Mouse (Mus musculus): ENCODE results near the gene Med4. TPM values are rescaled to one million over a fixed set of nuclear protein-coding genes. Genes with fewer than 3 reads are reported as not detected.
"Not testable (repeated sequence)": the region's sequence is repeated elsewhere in the genome, so short reads cannot be mapped to it uniquely, and the experiment has no call there.

Gene Med4
- polyA plus RNA-seq, 1 experiment from 2014 or later: 104 TPM

GRCm38 (mm10) chr14:73502591-73503184 is 7.1 kb upstream of the Med4 start:
- Histone ChIP-seq H3K4me3 (no peak overlapping the region), H3K4me2 (replicated peaks) (no peak overlapping the region), H3K27me3 (no peaks in the 10 kb centered on the region), H3K9ac (no peak overlapping the region), H3K9me3 (no peaks in the 10 kb centered on the region), H3K36me3 (no peaks in the 10 kb centered on the region), H3K4me1 (peaks cover 11% of the 10 kb centered on the region), H3K27ac (peak overlapping the region; percentile 50; the same call in 1 of the 2 replicates)
- 40% methylated on average over 7 of the region's 7 CpGs for WGBS
- no peak for ATAC-seq (ENCODE audit: insufficient number of reproducible peaks, insufficient read depth, low FRiP score, low TSS enrichment)

DNA sequence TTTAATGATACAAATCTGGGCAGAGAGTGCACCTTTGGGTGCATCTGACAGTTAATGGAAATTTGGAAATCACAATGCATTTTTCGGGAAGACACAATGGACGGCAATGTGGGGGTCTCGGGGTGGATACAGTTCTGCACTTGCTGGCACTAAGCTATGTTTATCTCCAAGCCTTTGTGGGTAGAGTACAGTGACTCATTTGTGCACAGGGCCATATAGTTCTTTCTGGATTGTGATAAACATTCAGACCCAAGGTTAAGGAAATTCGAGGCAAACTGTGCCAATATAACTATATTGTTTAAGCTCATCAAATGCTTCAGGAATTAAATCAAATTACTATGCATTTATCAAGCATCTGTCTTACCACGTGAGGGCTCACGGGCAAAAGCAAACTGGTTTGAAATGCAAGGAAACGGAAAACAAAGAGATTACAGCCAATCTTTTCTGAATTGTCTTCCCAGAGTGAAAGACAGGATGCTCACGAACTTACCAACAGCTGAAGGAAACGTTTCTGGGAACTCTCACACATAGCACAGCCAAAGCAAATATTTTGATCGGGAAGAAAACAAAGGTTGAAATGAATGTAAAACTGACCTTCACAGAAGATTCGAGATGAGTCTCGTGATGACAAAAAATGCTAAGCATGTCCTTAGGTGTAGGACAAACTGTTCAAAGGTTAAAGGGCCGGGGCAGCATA is 6.4 kb upstream of the Med4 start:
- peaks cover 11% of the 10 kb centered on the region for H3K4me1 ChIP-seq
- no peaks in the 10 kb centered on the region for H3K9me3 ChIP-seq
- no peaks in the 10 kb centered on the region for H3K36me3 ChIP-seq
- ATAC-seq (ENCODE audit: insufficient number of reproducible peaks, insufficient read depth, low FRiP score, low TSS enrichment): no peak
- no peak overlapping the region for H3K4me3 ChIP-seq
- no peak overlapping the region for H3K9ac ChIP-seq
- 56% methylated on average over 13 of the region's 13 CpGs for WGBS
- no peaks in the 10 kb centered on the region for H3K27me3 ChIP-seq
- no peak overlapping the region for H3K4me2 ChIP-seq (replicated peaks)
- peak overlapping the region; percentile 50 for H3K27ac ChIP-seq

DNA sequence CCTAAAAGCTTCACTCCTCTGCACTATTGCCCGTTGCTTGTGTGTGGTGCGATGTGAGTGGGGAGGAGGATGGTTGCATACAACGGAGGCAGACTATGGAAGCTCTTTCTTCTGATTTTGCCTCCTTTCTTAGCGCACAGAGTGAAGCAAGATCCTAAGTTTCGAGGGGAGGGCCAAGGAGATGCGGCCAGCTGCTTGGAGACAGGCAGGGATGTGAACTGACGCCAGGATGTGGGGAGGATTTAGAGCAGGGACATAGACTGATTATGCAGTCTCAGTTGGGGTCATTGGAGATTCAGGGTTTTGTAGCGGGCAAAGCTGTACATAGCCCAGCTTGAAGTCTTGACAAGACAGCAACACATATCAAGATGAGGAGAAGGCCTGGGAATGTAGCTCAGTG is 3.5 kb upstream of the Med4 start:
- Histone ChIP-seq H3K9me3 (no peaks in the 10 kb centered on the region), H3K36me3 (no peaks in the 10 kb centered on the region), H3K27me3 (no peaks in the 10 kb centered on the region), H3K4me2 (replicated peaks) (no peak overlapping the region), H3K9ac (no peak overlapping the region), H3K27ac (no peak overlapping the region), H3K4me3 (no peak overlapping the region), H3K4me1 (peaks cover 19% of the 10 kb centered on the region)
- ATAC-seq (ENCODE audit: insufficient number of reproducible peaks, insufficient read depth, low FRiP score, low TSS enrichment): no peak
- WGBS: 67% methylated on average over 8 of the region's 8 CpGs

- Histone ChIP-seq H3K9me3 (no peaks in the 10 kb centered on the region), H3K4me3 (no peak overlapping the region), H3K9ac (no peak overlapping the region), H3K27me3 (no peaks in the 10 kb centered on the region), H3K27ac (no peak overlapping the region), H3K4me2 (replicated peaks) (no peak overlapping the region), H3K4me1 (peaks cover 19% of the 10 kb centered on the region), H3K36me3 (peaks cover 4% of the 10 kb centered on the region; the same call in 1 of the 2 replicates)
- no peak for ATAC-seq (ENCODE audit: insufficient number of reproducible peaks, insufficient read depth, low FRiP score, low TSS enrichment)
- WGBS: 89% methylated on average over 15 of the region's 15 CpGs
Observed at GRCm38 (mm10) chr14:73507200-73507599, 2.6 kb upstream of the Med4 start.

DNA sequence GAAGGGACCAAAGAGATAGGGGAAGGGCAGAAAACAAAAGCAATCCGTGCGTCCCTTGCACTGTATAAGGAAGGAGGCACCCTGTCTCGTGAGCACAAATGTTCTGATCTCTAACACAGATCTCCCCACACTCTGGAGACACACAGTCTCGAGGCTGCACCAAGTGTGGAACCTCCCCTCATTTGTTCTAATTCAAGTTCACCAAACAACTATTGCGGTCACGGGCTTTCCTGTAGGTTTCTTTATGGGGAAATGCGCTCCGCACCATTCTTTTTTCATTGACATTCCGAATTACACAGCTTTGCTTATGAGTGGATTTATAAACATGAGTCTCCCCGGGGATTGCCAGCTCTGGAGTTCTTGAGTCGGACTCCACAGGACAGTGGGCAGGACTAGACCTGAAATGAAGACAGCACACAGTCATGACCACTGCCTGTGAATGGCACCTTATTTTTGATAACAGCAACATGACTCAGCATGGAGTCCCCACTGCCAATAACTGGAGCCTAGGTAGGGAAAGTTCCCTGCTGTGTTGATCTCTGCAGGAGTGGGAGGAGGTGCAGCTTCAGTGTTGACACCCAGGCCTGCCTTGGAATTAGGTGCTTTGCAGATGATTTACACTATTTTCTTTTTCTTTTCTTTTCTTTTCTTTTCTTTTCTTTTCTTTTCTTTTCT is 2.0 kb upstream of the Med4 start:
- no peak for ATAC-seq (ENCODE audit: insufficient number of reproducible peaks, insufficient read depth, low FRiP score, low TSS enrichment)
- Histone ChIP-seq H3K27me3 (no peaks in the 10 kb centered on the region), H3K4me1 (peaks cover 16% of the 10 kb centered on the region), H3K4me3 (no peak overlapping the region), H3K9me3 (no peaks in the 10 kb centered on the region), H3K36me3 (peaks cover 8% of the 10 kb centered on the region; the same call in 1 of the 2 replicates), H3K27ac (no peak overlapping the region), H3K9ac (no peak overlapping the region), H3K4me2 (replicated peaks) (no peak overlapping the region)
- 74% methylated on average over 11 of the region's 11 CpGs for WGBS

DNA sequence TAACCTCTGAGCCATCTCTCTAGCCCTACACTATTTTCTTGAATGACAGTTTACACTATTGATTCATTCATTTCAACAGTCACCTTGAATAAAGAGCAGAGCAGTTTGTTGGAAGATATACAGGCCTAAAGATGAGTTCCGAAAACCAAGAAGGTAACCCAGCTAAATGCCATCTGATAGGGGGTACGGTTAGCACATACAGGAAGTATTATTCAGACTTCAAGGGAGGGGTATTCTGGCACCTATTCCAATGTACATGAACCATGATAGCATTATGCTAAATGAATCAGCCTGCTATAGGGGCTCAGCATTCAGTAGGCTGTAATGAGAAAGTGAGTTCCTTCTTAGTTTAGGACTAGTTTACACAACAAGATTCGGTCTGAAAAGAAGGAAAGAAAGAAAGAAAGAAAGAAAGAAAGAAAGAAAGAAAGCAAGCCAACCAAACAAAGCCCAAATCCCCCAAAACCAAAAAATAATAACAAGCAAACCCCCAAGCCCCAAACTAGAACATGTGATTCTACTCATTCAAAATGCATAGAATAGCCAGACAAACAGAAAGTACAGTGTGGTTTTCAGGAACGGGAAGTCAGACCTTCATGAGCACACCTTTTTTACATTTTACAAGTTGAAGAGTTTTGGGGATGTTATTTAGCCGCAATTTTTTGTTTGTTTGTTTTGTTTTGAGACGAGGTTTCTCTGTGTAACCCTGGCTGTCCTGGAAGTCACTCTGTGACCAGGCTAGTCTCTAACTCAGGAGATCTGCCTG is 1.0 kb upstream of the Med4 start:
- WGBS: 92% methylated on average over 6 of the region's 6 CpGs
- Histone ChIP-seq H3K4me3 (no peak overlapping the region), H3K9me3 (no peaks in the 10 kb centered on the region), H3K4me1 (peaks cover 13% of the 10 kb centered on the region), H3K9ac (no peak overlapping the region), H3K27ac (no peak overlapping the region), H3K4me2 (replicated peaks) (no peak overlapping the region), H3K27me3 (no peaks in the 10 kb centered on the region), H3K36me3 (peaks cover 8% of the 10 kb centered on the region; the same call in 1 of the 2 replicates)
- ATAC-seq (ENCODE audit: insufficient number of reproducible peaks, insufficient read depth, low FRiP score, low TSS enrichment): no peak

DNA sequence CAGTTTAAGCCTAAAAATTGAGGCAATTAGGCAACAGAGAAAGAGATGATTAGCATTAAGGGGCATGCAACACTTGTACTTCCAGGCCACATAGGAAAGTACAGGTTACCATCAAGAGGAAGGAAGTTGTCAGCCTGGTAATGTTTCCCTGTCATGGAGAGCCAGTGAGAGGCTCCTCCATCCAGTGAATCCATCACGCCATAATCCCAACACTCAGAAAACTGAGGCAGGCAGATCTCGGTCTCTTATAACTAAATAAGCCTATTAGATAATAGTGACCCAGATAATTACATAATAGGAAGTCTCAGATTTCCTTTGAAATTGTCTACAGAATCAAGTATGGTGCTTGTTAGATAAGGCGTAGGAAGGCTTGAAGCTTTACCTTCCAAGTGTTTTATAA is 14.3 kb downstream of the Med4 start:
- 64% methylated on average over 3 of the region's 3 CpGs for WGBS
- Histone ChIP-seq H3K27ac (no peak overlapping the region), H3K4me1 (no peaks in the 10 kb centered on the region), H3K4me2 (replicated peaks) (peak overlapping the region; percentile 43; the same call in 1 of the 2 replicates), H3K9me3 (no peaks in the 10 kb centered on the region), H3K36me3 (no peaks in the 10 kb centered on the region), H3K4me3 (no peak overlapping the region), H3K9ac (no peak overlapping the region), H3K27me3 (no peaks in the 10 kb centered on the region)
- ATAC-seq (ENCODE audit: insufficient number of reproducible peaks, insufficient read depth, low FRiP score, low TSS enrichment): no peak

DNA sequence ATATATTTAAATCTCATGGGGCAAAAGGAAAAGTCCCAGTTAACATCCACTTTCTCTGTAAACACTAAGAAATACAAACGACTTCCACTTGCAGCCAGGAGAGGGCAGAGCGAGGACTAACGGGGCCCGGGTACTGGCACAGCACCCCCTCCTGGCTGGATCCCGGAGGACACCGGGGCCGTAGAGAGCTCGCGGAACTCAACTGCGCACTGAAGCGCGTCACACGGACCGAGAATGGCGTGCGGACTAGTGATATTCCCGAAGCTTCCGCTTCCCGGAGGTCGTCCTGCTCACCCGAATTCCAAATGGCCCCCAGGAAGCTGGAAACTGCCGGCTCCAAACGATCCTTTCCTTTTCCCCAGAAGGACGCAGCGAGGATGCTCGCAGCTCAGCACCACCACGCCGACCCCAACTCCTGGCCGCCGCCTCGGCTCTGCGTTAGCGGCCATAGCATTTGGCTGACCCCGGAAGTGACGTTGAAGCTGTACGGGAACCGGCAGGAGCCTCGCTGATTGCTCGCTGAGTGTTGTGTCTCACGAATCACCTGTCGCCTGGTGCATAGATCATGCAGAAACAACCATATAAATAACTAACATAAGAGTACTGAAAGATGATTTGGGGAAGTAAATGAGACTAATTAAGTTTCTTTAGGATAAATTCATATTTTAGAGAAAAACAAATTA is 15.1 kb downstream of the Med4 start, which contains the start of gene Sucla2:
Sucla2 (plus strand) TSS at position 554 of the 683 bp plus-strand sequence.
- H3K9me3 ChIP-seq: no peaks in the 10 kb centered on the region
- no peaks in the 10 kb centered on the region for H3K27me3 ChIP-seq
- H3K9ac ChIP-seq: 0 out of 2 replicates have a peak within 1 kb of the TSS, but pooled peaks have one; percentile 33
- H3K4me2 ChIP-seq (replicated peaks): peak within 1 kb of the TSS; percentile 43
- WGBS: under 1% methylated on average over 39 of the region's 41 CpGs
- no peaks in the 10 kb centered on the region for H3K4me1 ChIP-seq
- peak; percentile 97 for ATAC-seq (ENCODE audit: insufficient number of reproducible peaks, insufficient read depth, low FRiP score, low TSS enrichment)
- H3K4me3 ChIP-seq: peak within 1 kb of the TSS; percentile 46
- H3K36me3 ChIP-seq: no peaks in the 10 kb centered on the region
- peak within 1 kb of the TSS; percentile 76; the same call in 1 of the 2 replicates for H3K27ac ChIP-seq

DNA sequence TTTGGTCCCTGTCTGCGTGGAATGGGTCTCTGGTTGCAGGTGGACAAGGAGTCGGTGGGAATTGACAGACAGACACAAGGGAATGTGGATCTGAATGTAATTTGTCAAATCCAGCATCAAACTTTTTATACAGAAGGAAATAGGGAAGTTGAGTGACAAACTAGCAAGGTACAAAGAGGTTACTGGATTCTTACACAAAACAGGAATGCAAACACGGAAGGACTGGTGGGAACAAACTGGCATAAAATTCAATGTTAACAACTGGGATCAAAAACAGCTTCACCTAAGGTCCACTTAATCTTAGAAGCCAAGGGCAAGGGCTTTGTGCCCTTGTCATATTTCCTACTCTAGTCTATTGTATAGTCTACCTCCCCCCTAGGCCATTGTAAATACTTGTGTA is 18.8 kb downstream of the Med4 start:
- not testable (repeated sequence) for H3K4me2 ChIP-seq (replicated peaks); H3K27me3 ChIP-seq; H3K9me3 ChIP-seq

GRCm38 (mm10) chr14:73533755-73534465 is 24.1 kb downstream of the Med4 start:
- Histone ChIP-seq H3K4me2 (replicated peaks) (no peak overlapping the region), H3K36me3 (no peaks in the 10 kb centered on the region), H3K9ac (no peak overlapping the region), H3K4me1 (0 out of 2 replicates have a peak, but pooled peaks cover 3% of the 10 kb centered on the region), H3K9me3 (no peaks in the 10 kb centered on the region), H3K27ac (no peak overlapping the region), H3K27me3 (no peaks in the 10 kb centered on the region), H3K4me3 (no peak overlapping the region)
- 61% methylated on average over 6 of the region's 6 CpGs for WGBS
- ATAC-seq (ENCODE audit: insufficient number of reproducible peaks, insufficient read depth, low FRiP score, low TSS enrichment): no peak

More for the DNA sequence above, 18.8 kb downstream of the Med4 start:
- H3K4me1 ChIP-seq; H3K9ac ChIP-seq; H3K36me3 ChIP-seq; H3K4me3 ChIP-seq; ATAC-seq (ENCODE audit: insufficient number of reproducible peaks, insufficient read depth, low FRiP score, low TSS enrichment); H3K27ac ChIP-seq: not testable (repeated sequence)
- 85% methylated on average over 3 of the region's 3 CpGs for WGBS

Measured in embryonic facial prominence, embryonic 12.5 days (tissue).